Mouse (Mus musculus): ENCODE measurements around the gene Epop. TPM values are rescaled to one million over a fixed set of nuclear protein-coding genes. Genes with fewer than 3 reads are reported as not detected.

Epop gene
- polyA plus RNA-seq, 1 experiment = 7.0 TPM

DNA sequence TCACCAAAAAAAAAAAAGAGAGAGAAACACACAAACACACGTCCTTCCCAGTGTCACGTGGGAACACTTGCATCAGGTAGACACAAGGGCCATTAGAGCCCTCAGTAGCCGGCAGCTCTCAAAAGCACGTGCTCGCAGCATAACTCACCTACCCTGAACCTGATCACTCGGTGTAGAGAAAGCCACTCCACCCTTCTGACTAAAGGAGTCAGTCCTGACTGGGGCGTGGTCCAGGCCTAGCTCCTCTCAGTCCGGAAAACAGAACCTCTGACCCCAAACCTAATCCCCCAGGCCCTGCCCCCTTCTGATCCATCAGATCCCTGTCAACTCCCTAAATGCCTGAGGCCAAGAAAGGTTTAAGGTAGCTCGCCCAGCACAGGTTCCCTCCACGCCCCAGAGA is 2.7 kb downstream of the Epop start:
- no peak for TF ChIP-seq POLR2A (IDR thresholded peaks at IDR 0.05; ENCODE audit: borderline replicate concordance, extremely low read depth, insufficient read depth, insufficient read length, poor library complexity, severe bottlenecking)
- TF ChIP-seq CTCF (IDR thresholded peaks at IDR 0.05; ENCODE audit: borderline replicate concordance, extremely low read depth, insufficient read depth, insufficient read length) = no peak
- no peak for DNase-seq (ENCODE audit: low read depth)

DNA sequence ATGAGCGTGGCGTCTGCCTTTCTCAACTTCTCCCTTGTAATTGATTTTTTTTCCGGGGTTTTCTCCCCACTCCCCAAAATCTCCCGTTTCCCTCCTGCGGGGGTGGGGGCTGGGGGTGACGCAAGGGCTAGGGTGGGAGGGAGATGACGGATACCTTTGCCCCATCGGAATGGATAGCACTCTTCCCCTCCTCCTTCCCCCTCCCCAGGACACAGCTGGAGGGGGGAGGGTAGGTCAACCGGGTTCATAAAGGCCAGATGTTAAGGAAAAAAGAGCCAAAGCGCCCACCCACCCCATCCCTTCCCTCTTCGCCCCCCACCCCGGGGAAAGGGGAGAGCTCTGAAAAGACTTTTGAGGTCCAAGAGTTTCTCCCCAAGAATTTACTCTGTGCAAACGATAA is 3.1 kb downstream of the Epop start:
- no peak for DNase-seq (ENCODE audit: low read depth)
- no peak for TF ChIP-seq CTCF (IDR thresholded peaks at IDR 0.05; ENCODE audit: borderline replicate concordance, extremely low read depth, insufficient read depth, insufficient read length)
- TF ChIP-seq POLR2A (IDR thresholded peaks at IDR 0.05; ENCODE audit: borderline replicate concordance, extremely low read depth, insufficient read depth, insufficient read length, poor library complexity, severe bottlenecking) = no peak

DNA sequence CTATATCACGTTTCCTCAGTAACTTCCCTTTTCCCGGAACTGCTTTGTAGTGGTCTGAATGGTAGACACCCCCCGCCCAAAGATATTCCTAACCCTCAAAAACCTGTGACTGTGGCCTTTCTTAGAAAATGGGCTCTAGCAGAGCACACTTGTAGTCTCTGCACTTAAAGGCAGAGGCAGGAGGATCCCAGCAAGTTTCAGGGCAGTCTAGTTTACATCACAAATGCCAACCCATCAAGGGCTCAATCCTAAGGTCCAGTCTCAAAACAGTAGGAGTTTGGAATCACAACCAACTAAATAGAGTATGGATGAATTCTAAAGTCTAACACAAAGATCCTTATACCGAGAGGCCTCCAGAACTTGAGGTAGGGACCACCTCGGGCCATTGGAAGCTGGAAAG is 4.0 kb downstream of the Epop start:
- no peak for TF ChIP-seq CTCF (IDR thresholded peaks at IDR 0.05; ENCODE audit: borderline replicate concordance, extremely low read depth, insufficient read depth, insufficient read length)
- TF ChIP-seq POLR2A (IDR thresholded peaks at IDR 0.05; ENCODE audit: borderline replicate concordance, extremely low read depth, insufficient read depth, insufficient read length, poor library complexity, severe bottlenecking) = no peak
- DNase-seq (ENCODE audit: low read depth) = no peak

DNA sequence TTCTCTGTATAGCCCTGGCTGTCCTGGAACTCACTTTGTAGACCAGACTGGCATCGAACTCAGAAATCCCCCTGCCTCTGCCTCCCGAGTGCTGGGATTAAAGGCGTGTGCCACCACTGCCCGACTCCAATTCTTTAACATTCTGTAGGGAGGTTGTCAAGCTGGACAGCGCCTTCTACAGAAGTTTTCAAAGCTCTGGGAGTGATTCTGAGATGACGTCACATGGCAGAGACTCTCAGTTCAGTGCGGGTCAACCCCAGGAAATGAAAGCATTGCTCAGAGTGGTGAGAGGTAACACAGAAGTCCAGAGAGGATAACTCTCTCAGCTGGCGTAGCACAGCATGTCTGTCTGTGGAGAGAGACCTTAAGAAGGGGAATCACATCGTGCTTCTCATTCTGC is 6.3 kb downstream of the Epop start:
- TF ChIP-seq CTCF (IDR thresholded peaks at IDR 0.05; ENCODE audit: borderline replicate concordance, extremely low read depth, insufficient read depth, insufficient read length) = no peak
- no peak for TF ChIP-seq POLR2A (IDR thresholded peaks at IDR 0.05; ENCODE audit: borderline replicate concordance, extremely low read depth, insufficient read depth, insufficient read length, poor library complexity, severe bottlenecking)
- no peak for DNase-seq (ENCODE audit: low read depth)

DNA sequence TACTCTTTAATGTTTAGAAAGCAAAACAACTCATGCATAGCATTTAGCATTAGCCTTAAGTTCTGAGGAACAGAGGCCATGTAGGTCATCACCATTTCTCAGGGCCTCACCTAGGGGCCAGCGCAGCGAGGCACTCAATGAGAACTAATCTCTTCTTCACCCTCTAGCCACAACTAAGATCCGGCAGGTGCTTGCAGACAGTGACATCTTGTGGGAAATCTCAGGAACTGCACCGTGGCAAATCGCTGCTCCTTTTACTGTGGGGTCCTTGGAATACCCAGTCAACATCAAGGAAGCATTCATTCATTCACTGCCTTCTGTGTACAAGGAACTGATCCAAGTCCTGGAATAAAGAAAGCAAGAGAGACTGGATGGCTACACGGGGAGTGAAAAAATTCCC is 7.1 kb downstream of the Epop start:
- peak; percentile 91 for DNase-seq (ENCODE audit: low read depth)
- TF ChIP-seq POLR2A (IDR thresholded peaks at IDR 0.05; ENCODE audit: borderline replicate concordance, extremely low read depth, insufficient read depth, insufficient read length, poor library complexity, severe bottlenecking) = no peak
- peak; percentile 98 for TF ChIP-seq CTCF (IDR thresholded peaks at IDR 0.05; ENCODE audit: borderline replicate concordance, extremely low read depth, insufficient read depth, insufficient read length)

DNA sequence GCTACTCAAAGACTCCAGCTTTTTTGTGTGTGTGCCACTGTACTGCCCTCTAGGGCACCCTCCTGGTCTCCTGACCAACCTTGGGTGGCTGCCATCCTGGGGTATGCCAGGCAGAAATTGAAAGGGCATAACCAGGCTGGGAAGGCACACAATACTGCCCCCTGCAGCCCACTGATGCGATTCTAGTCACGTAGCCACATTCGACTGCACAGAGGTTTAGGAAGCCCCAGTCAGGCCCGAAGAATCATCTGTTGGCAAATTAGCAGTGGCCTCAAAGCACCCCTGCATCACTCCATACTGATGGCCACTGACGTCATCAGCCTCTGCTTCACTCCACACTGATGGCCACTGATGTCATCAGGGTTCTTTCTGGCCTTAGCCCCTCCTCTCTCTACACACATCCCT is 10.1 kb downstream of the Epop start:
- DNase-seq (ENCODE audit: low read depth) = peak; percentile 84
- TF ChIP-seq POLR2A (IDR thresholded peaks at IDR 0.05; ENCODE audit: borderline replicate concordance, extremely low read depth, insufficient read depth, insufficient read length, poor library complexity, severe bottlenecking) (no peak), CTCF (IDR thresholded peaks at IDR 0.05; ENCODE audit: borderline replicate concordance, extremely low read depth, insufficient read depth, insufficient read length) (peak; percentile 63; the same call in 1 of the 2 replicates)

DNA sequence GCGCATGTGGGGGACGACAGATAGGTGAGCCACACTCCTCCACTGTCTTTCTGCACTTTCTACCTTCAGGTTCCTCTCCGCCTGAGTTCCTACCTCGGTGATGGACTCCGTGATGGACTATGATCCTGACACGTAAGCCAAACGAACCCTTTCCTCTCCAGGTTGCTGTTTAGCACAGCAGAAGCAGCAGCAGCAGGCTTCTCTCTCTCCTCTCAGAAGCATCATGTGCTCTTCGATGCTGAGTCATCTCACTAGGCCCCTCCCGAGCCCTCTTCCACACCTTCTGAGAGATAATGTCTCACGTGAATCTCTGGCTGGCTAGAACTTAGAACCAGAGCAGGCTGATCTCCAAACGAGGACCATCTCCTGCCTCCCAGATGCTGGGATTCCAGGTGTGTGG is 11.1 kb downstream of the Epop start:
- TF ChIP-seq CTCF (IDR thresholded peaks at IDR 0.05; ENCODE audit: borderline replicate concordance, extremely low read depth, insufficient read depth, insufficient read length) (no peak), POLR2A (IDR thresholded peaks at IDR 0.05; ENCODE audit: borderline replicate concordance, extremely low read depth, insufficient read depth, insufficient read length, poor library complexity, severe bottlenecking) (no peak)
- DNase-seq (ENCODE audit: low read depth) = no peak

DNA sequence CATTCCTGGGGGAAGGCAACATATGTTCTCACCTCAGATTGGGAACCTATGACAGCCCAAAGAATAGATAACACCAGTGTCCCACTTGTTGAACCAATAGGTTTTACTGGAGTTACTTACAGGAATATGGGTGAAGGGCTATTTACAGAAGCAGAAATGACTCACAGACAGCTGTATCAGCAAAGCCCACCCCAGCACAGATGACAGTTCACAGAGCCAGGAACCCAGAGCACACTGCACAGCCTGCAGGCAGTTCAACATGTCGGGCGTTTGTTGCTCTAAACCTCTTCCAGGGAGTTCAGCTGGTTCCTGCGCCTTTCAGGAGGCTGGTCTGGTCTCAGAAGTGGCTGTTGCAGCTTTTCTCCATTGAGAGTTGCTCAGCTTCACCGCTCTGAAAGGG is 14.2 kb downstream of the Epop start:
- TF ChIP-seq CTCF (IDR thresholded peaks at IDR 0.05; ENCODE audit: borderline replicate concordance, extremely low read depth, insufficient read depth, insufficient read length) = no peak
- TF ChIP-seq POLR2A (IDR thresholded peaks at IDR 0.05; ENCODE audit: borderline replicate concordance, extremely low read depth, insufficient read depth, insufficient read length, poor library complexity, severe bottlenecking) = no peak
- no peak for DNase-seq (ENCODE audit: low read depth)

DNA sequence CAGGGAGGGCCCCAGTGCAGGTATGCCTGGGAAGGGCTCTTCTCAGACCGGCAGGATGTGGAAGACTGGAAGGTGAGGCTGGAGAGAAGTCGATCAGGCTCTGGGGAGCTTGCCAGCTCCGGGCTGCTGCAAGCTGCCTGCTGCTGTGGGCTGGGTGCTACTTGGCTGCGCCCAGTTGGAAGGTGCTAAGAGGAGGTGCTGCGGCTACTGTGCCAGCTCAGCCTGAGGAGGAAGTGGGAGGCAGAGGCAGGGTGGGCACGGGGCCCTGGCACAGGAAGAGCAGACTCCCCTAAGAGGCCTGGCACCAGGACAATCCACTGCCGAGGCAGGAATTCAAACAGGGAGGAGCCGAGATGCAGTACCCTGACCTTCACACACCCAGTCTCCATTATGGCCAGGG is 18.4 kb downstream of the Epop start:
- TF ChIP-seq CTCF (IDR thresholded peaks at IDR 0.05; ENCODE audit: borderline replicate concordance, extremely low read depth, insufficient read depth, insufficient read length) (no peak), POLR2A (IDR thresholded peaks at IDR 0.05; ENCODE audit: borderline replicate concordance, extremely low read depth, insufficient read depth, insufficient read length, poor library complexity, severe bottlenecking) (no peak)
- DNase-seq (ENCODE audit: low read depth) = peak; percentile 33

DNA sequence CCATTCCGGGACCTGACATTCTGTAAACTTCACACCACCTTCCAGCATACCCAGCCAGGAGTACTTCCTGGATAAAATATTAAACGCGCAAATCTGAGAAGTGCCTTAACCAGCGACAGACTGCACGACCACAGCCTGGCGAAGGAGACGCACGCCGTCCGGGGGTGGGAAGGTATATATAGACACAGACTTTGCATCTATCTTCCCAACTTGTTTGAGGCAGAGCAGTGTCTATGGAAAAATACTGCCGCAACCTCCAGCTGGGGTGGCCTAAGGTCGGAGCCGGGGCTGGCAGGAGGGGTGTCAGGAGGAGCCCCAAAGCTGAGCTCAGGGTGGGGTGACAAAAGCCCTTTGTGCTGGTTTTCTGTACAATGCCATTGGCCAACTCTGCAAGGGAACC is 19.8 kb downstream of the Epop start:
- DNase-seq (ENCODE audit: low read depth) = no peak
- no peak for TF ChIP-seq CTCF (IDR thresholded peaks at IDR 0.05; ENCODE audit: borderline replicate concordance, extremely low read depth, insufficient read depth, insufficient read length)
- no peak for TF ChIP-seq POLR2A (IDR thresholded peaks at IDR 0.05; ENCODE audit: borderline replicate concordance, extremely low read depth, insufficient read depth, insufficient read length, poor library complexity, severe bottlenecking)

DNA sequence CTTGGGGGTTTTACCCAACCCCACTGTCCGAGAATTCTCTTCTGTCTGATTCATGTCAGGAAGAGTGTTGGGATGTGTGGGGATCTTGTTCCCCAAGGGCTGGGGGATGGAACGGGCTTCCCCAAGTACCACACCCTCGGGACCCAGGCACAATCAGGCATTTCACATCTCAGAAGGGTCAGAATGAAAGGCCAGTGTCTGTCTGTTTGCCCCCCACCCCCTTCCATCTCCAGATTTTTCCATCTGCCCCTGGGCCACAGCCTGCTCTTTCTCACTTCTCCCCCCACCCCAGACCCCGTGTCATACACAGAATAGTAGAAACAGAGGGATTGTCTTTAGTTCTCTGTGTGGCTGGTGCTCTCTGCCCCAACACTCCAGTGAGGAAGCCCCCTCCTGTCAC is 20.6 kb downstream of the Epop start:
- TF ChIP-seq POLR2A (IDR thresholded peaks at IDR 0.05; ENCODE audit: borderline replicate concordance, extremely low read depth, insufficient read depth, insufficient read length, poor library complexity, severe bottlenecking) (no peak), CTCF (IDR thresholded peaks at IDR 0.05; ENCODE audit: borderline replicate concordance, extremely low read depth, insufficient read depth, insufficient read length) (no peak)
- no peak for DNase-seq (ENCODE audit: low read depth)

DNA sequence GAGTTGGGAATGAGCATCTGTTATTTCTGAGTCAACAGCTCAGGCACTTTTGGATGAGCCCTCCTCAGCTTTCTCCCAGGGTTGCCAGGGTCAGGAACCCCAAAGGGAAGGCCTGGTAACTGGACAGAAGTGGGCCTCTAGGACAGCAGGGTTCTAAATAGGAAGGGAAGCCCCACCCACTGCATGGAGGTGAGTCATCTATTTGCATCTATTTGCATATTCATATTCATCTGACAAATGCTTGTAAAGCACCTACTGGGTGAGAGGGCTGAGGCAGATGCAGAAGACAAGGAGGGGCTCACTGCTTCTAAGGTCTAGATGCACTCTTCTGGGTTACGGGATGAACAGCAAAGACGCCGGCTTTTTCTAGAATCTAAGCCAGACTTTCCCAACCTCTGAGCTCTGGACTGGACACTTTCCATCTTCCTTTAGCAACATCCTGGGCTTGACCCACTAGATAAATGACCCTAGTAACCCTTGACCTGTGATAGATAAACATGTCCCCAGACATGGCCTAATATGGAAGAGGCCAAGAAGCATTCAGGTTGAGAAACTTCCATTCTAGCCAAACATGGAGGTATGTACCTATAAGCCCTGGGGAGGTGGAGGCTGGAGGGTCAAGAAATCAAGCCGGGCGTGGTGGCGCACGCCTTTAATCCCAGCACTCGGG is 22.3 kb downstream of the Epop start:
- TF ChIP-seq POLR2A (IDR thresholded peaks at IDR 0.05; ENCODE audit: borderline replicate concordance, extremely low read depth, insufficient read depth, insufficient read length, poor library complexity, severe bottlenecking) (no peak), CTCF (IDR thresholded peaks at IDR 0.05; ENCODE audit: borderline replicate concordance, extremely low read depth, insufficient read depth, insufficient read length) (no peak)
- DNase-seq (ENCODE audit: low read depth) = no peak

All from brain, embryonic 14.5 days (tissue).